Mouse (Mus musculus): ENCODE data around the gene Gm20388.

- no peak for TF ChIP-seq POLR2A (IDR thresholded peaks at IDR 0.05; ENCODE audit: insufficient read depth, low read length)
- no peak for TF ChIP-seq CTCF (IDR thresholded peaks at IDR 0.05; ENCODE audit: low read depth, low read length)
- peak; percentile 66; the same call in 1 of the 2 replicates for TF ChIP-seq EP300 (IDR thresholded peaks at IDR 0.05; ENCODE audit: insufficient read depth, low read depth, low read length)
Measured at GRCm38 (mm10) chr8:122537033-122537432, 2626.4 kb downstream of the Gm20388 start.

Data from ES-Bruce4 (cell line).